Mouse (Mus musculus): Measurements from ENCODE around the gene Ncbp1.
A peak's percentile ranks its signal among the peaks of the same experiment; 100 is the strongest.

Ncbp1 gene

DNA sequence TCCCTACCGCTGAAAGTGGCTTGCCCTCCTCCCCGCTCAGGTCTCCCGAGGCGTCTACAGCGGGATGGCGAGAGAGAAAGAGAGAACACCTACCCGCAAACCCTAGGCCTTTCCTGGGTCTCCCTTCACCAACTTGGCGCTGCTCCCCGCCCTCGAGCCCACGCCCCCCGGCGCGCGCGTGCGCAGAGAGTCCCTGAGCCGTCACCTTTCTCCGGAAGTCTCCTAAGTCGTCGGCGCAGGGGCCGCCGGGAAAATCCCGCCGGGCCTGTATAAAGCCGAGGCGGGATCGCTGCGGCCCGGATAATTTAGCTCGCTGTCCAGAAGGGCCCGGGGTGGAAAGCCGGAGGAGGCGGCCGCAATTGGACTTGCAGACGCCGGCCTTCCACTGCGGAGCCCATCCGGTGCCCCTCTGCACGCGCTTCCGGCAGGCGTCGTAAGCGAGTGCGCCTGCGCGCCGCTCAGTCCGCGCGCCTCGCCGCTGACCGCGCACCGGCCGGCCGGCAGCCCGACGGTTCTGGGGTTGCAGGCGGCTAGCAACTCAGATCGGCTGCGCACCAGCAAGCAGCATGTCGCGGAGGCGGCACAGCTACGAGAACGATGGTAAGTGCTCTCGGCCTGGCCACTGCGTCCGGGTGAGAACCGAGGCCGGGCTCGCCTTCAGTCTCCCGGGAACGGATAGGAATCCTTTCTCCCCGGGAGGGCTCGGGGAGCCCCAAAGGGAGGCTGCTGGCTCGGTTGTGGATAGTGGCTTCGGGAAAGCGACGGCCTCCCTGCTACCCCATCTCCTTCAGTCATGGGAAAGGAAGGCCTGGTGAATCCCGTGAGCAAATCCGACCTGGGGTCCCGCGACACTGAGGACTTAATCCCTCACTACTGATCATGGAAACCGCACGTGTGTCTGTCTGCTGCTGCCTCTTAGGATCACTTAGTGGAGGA lies at the start of gene Ncbp1, which contains the start of gene Tstd2:
TSS of gene Ncbp1 (plus strand) at position 327 of the 936 bp plus-strand sequence.
TSS of gene Tstd2 (minus strand) at position 408 of the 936 bp plus-strand sequence.
- peak; percentile 89 for DNase-seq (ENCODE audit: low spot score)

DNA sequence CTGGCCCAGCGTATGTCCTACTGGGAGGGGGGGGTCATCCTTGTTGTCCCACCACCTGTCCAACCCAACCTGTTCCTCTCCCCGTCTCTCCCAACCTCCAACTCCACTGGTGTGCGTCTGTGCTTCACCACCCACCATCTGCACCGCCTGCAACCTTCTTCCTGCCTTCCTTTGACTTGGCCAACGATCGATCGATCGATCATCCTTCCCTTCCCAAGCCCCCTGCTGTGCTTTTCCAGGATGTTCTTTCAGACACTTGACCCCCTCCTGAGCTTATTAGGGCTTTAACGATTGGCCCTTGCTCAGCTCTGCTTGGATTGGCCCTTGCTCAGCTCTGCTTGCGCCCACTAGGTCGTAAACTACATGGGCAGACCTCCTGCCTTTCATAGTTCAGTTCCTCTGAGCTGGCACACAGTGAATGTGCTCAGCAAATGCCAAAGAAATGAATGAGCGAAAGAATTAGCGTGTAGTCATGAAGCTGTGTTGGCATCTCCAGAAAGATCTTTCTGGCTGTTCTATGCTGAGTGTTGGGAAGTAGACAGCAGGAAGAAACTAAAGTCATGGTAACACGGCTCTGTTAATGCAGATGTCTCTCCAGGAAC lies 48.8 kb upstream of the Ncbp1 start:
- no peak for DNase-seq (ENCODE audit: low spot score)

DNA sequence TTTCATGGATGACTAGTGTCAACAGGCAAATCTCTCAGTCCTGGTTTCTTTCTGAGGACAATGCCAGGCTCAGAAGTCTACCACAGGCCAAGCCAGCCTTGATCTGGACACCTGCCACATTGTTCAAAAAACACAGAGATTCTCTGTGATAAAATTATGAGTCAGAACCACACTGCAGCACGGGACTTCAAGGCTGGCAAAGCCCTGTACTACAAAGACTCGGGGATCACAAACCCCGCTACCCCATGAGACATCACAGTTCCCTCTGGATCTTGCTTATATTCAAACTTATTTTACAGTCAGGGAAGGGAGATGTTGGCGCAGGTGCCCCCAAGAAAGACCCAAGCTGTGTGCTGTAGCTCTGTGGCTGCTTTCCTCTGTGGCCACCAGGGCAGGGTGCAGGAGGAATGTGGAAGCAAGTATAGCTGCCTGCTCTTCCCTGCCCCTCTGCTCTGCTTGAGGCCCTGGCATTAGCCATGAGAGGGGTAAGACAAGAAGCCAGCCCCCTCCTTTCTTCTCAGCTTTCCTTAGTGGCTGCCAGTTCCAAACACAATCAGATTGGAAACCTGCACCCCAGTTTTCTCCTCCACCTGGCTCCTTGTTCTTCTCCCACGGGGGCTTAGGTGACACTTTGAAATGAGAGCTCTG lies 45.9 kb upstream of the Ncbp1 start:
- no peak for DNase-seq (ENCODE audit: low spot score)

DNA sequence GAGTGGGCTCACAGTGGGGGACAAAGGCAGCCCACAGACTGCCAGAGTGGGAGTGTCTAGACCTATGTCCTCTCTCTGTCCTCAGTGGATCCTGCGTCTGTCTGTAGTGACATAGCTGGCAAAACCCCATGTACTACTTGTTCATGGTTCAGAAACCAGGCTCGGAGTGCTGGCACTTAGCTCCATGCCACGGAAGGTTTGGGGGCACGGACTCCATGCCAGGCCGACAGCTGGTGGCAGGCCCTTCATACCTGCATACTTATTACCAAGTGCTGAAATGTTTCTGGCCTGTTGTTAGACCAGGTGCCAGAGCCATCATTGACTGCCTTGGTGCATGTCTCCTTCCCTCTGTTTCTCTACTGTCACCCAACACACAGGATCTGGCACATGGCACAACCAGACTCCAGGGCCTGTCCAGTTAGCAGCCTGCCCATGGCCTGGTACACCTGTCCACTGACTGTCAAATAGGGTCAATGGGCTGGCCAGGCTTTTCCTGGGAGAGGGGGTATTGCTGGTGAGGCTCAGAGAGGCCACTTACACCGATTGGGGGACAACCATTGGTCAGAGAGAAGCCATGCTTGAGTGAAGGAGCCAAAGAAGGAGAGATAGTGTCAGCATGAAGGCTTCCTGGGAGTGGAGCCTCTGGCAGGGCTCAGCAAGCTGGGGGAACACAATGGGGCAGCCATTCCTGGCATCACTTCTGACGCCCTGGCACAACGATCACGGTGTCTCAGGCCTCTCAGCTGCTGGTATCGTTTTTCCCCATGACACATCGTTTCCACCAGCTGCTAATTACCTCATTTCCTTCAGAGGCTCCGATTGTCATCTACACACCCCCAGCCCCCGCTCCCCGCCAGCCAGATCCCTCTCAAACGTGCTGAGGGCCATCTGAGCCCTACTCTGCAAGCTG lies 43.2 kb upstream of the Ncbp1 start:
- no peak for DNase-seq (ENCODE audit: low spot score)

DNA sequence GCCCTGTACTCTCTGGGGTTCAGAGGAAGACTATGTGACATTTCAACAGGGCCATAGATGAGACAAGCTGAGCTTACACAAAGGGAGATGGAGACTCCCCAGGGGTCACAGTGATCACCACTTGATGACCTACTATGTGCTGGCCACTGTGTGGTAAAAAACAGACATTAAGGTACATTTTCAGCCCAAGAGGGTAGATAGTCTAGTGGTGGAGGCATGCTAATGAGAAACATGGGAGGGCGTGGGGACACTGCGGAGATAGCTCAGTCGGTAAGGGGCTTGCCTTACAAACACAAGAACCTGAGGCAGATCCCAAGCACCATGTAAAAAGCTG lies 42.6 kb upstream of the Ncbp1 start:
- no peak for DNase-seq (ENCODE audit: low spot score)

DNA sequence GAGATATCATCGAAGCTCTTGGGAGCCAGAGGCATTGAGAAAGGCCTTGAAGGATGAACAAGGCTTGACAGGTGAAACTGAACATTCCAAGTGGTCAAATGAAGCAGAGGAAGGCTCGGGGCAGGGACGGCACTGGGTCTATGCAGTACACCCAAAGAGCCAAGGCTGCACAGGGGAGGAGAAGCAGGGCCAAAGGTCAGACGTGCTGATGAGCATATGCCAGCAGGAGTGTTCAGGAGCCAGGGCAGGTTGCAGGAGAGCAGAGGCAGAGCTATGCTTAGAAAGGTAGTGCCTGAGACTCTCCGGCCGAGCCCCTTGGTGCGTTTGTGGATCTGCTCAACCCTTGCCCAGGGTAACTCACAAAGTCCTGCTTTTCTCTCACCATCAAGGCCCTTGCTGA lies 41.9 kb upstream of the Ncbp1 start:
- DNase-seq (ENCODE audit: low spot score): no peak

DNA sequence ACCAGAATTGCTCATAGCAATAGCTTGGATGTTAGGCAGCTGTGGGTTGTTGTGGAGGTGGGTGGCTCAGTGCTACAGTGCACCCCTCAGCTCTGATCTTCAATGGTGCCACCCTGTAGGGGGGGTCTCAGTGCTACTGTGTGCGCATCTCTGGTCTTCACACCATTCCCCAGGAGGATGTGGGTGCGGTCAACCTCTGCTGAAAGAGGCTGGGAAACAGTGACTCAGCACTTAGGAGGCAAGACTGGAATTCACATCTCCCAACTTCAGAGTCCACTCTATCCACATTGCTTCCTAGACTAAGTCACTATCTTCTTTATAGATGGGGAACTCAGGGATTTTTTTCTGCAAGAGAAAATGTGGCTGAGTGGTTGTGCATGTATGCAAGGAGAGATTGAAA lies 40.8 kb upstream of the Ncbp1 start:
- no peak for DNase-seq (ENCODE audit: low spot score)

DNA sequence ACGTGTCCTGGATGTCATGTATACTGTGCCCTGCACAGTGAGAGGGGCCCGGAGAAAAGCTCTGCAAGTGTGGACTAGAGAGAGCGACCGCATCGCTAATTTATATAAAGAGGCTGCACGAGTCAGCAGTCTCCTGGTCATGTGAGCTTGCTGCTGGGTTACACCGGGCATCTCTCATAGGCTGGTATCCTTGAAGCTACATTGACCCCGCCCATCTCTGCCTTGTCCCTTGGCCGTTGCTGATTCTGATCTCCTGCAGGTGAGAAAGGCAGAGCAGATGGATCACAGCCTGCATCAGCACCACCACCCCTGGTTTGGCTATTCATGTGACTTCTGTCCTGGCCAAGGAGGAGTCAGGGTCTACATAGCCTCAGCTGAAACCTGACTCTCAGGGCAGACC lies 39.3 kb upstream of the Ncbp1 start:
- DNase-seq (ENCODE audit: low spot score): no peak

DNA sequence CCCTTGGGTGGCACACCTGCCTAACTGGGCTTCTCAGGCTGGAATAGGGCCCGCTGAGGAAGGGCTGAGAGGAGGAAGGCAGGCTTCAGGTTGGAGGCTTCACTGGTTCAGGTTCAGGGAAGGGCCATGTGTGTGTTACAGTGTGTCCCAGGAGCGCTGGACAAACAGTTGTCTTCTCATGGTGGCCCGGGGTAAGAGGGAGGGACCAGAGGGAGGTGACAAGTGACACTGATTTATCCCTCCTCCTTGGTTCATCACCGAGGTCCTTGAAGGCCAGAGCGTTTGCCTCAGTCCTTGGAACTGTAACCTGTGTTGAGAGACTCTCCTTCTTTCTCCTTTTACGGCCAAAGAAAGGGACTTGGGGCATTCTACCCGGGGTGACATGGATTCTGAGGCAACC lies 37.9 kb upstream of the Ncbp1 start:
- DNase-seq (ENCODE audit: low spot score): no peak

DNA sequence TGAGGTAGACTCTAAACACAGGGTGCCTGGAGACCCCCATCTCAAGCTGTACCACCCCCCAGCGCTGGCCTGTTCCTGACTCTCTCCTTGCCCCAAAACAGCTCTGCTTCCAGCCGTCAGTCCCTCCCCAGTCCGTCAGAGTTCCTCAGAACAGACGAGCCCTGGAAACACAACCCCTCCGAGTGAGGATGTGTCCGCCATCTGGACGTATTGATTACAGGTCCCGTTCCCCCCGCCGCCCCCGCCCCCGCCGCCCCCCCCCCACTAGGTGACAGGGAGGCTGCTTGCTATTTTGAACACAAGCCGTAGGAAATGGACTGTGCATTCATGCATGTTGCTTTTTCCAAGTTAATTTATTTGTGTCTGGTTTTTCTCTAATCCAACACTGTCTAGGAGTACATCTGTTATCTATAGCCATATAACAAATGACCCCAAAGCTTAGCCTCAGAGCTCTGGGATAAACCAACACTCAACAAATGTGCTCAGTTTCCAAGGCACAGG lies 37.2 kb upstream of the Ncbp1 start:
- DNase-seq (ENCODE audit: low spot score): no peak

DNA sequence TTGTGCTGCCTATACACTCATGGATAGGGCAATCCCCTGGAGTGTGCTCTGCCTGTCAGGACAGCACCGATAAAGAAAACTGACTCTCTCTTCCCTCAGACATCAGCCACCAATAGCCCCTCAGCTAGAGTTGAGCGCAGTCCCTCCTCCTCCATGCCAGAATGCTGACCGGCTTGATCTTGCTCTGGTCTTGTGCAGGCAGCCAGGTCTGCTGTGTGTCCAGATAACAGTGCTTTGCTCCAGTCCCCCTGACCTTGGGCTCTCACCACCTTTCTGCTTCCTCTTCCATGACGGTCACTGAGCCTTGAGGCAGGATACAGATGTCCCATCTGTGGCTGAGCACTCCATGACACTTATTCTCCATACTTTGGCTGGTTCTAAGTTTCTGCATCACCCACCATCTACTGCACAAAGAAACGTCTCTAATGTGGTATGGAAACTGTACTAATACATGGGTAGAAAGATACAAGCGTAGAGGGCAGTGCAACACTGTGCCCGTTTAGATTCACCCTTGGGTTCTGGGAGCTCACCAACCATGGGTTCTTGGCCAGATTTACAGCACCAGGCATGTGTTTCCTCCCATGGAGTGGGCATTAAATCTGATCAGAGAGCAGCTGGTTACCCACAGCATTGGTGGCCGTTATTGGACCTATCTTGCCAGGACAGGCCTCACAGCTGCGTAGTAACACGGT lies 36.2 kb upstream of the Ncbp1 start:
- DNase-seq (ENCODE audit: low spot score): no peak

DNA sequence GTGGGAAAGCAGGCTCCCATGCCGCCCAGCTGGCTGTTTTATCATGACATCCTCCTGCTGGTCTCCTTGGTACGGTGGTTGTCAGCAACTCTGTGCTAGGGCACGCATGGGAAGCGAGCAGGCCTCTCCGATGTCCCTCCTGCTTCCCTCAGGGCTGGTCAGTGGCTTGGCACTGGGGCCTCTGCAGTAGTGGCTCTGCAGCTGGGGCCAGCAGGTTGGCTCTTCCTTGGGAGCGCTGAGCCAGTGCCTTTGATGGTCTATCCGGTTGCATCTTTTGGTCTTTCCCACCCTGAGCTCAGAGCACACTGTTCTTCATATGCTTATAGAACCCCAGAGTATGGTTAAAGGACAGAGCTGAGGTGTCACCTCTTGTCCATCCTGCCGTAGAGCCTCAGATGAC lies 28.3 kb upstream of the Ncbp1 start:
- DNase-seq (ENCODE audit: low spot score): no peak

DNA sequence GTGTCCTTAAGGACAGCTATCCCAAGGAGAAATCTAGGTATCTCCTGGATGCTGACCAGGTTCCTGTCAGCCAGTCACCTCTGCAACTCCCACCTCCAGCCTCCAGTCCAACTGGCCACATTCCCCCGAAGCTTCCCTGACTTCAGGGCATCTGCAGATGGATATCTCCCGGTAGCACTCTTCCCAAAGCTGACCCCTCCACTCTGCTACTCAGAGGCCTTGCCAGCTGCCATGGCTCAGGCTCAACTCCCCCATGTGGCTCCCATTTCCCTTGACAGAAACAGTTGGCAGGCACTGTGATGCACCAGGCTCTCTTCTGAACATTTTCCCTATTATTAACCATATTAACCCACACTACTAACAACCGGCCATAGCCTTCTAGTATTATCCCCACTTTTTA lies 27.1 kb upstream of the Ncbp1 start:
- DNase-seq (ENCODE audit: low spot score): no peak

DNA sequence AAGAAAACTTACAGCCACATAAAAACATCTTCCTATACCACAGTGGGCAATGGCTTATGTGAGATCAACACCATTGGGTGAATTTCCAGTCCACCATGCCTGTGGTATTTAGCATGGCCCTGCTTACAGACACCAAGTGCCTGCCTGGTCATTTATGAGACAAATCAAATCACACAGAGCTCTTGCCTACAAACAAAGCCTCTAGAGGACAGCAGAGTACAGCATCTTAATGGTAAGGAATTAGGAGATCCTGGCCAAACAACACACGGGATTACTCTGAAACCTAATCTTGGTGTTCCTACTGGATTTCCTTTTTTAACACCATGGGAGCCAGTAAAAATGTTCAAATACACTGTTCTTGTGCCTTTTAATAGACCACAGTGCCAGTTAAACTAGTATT lies 23.1 kb upstream of the Ncbp1 start:
- no peak for DNase-seq (ENCODE audit: low spot score)

DNA sequence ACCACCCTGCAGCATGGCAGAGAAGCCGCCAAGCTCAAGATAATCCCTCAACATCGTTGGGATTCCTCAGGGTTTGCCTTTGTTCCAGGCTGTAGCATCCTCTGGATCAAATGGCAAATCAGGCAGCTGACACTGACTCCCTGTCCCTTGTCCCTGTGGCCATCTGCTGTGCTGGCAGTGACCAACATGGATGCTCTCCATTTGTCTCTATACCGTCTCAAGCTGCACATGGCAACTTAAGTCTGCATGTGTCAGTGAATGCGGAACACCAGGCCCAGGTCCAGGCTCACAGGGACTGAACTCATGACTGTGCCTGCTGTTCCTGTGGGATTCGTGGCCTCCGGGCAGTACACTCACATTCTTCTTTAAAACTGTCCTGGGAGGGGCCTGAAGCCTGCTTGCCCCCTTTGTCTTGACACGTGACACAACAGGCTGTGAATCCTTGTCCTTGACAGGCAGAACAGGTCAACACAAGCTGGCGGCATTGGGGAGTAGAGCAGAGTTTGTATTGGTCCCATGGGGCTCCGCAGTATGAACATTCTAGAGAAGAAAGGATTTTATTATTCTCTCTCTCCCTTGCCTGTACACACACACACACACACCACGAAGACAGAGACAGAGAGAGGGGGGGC lies 21.8 kb upstream of the Ncbp1 start:
- DNase-seq (ENCODE audit: low spot score): no peak

DNA sequence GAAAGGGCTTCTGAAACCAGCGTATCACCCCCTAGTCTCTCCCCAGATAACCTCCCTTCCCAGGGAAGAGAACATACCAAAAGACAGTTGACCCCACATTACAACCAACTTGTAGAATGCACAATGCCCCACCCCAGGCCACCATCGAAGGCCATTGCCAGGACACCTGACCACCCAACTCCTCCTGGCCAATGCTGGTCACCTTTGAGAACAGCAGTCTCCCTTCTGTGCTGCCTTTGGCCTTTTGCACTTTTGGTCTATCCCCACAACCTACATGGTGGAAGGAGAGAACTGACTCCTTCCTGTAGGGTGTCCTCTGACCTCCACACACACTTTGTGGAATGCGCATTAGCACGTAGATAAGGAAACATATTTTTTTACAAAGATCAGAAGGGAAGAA lies 20.9 kb upstream of the Ncbp1 start:
- no peak for DNase-seq (ENCODE audit: low spot score)

DNA sequence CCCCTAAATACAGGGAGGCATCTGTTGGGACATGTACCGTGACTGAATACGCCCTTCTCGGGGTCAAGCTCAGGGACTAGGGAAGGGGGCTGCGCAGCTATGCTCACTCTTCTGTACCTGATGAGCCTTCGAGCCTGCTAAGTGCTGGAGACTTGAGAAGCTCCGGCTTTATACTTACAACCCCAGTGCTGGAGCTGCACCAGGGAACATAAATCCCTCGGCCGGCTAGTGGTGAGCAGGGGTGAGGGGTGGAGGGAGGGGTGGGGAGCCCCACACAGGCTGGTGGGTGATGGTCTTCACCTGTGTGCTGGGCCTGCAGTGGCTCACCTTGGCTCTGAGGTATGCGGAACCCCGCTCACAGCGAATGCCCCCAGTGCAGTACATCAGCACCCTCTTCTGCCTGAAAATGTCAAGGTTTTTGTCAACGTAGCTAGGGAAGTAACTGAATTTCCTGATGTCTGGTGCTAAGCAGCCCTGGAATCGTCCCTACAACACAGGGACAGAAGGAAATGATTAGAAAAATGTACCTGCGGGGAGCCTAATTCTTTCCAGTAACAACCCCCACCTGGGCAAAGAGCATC lies 18.8 kb upstream of the Ncbp1 start:
- no peak for DNase-seq (ENCODE audit: low spot score)

DNA sequence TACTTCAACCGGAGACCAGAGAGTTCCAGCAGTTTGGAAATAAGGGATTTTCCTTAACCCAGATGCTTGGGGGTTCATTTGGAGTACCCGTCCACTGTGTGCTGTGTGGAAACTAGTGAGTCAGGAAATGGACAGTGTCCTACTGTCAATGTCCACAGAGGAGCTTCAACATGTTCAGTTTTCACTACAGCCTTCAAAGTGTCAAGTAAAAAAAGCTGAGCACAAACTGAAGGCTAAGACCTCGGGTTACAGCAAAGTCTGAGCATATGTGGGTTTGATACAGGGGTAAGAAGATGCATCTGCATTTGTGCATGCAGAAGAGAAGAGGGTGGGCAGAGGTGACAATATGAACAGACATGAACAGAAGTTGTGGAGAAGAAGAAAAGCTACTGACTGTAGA lies 17.6 kb upstream of the Ncbp1 start:
- no peak for DNase-seq (ENCODE audit: low spot score)

DNA sequence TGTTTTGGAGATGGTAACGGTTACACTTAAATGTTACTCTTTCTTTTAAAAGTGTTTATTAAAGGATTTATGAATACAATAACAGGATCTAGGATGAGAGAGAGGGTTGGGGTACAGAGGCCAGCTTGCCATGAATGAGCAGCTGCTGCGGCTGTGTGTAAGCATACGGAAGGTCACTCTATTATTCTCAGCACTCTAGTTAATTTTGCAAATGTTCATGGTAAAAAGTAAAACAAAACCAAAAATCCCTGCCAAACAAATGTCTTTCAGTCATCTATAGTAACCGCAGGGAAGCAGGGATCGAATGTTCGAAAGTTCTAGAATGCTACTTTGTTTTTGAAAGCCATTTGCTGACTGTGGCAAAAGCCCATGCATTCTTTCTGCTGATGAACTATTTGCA lies 15.1 kb upstream of the Ncbp1 start:
- DNase-seq (ENCODE audit: low spot score): no peak

DNA sequence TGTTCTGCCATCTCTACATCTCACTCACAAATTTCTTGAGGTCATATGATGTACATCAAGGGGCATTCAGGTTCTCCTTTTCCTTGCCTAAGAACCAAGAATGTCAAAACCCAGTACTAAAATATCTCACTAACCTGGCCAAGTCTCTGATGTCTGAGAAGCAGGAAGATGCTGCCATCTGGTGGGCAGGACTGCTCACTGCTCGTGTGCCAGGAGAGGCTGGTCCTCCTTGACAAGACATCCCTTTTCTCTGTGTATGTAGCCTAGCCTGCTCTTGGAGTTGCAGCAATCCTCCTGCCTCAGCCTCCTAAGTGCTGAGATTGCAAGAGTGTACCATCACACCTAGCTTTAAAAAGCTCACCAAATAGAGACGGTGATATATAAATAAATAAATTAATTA lies 11.9 kb upstream of the Ncbp1 start:
- DNase-seq (ENCODE audit: low spot score): peak; percentile 63

Measured in lung, postnatal 25 days (tissue).